Mouse (Mus musculus) testis, postnatal 14 days (tissue): Measurements from ENCODE around the gene Acsm5.
"Not testable (repeated sequence)": the region's sequence is repeated elsewhere in the genome, so short reads cannot be mapped to it uniquely, and the experiment has no call there.

Experiments used
- DNase-seq: peaks from one replicate; pipeline ENCODE4 v3.0.0; 2021; ENCODE audit warnings: low spot score

The Acsm5 gene

GRCm38 (mm10) chr7:119550471-119551222, 31.4 kb downstream of the Acsm5 start:
- no peak for DNase-seq

- DNase-seq: no peak
Measured at GRCm38 (mm10) chr7:119554040-119554439, 34.8 kb downstream of the Acsm5 start, which contains the start of gene Acsm2. Gene Acsm2 (plus strand): TSS chr7:119554340.

GRCm38 (mm10) chr7:119559789-119560451, 40.7 kb downstream of the Acsm5 start:
- no peak for DNase-seq

DNA sequence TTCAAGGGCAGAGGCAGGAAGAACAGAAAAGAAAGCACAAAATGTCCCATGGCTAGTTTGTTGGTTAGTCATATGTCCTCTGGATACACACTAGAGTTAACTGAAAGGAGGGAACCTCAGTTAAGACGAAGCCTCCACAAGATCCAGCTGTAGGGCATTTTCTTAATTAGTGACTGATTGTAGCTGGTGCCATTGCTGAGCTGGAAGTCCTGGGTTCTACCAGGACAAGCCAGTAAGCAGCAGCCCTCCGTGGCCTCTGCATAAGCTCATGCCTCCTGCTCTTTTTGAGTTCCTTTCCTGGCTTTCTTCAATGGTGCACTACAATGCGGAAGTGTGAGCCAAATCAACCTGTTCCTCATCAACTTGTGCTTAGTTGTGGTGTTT, 41.2 kb downstream of the Acsm5 start:
- DNase-seq: no peak

DNA sequence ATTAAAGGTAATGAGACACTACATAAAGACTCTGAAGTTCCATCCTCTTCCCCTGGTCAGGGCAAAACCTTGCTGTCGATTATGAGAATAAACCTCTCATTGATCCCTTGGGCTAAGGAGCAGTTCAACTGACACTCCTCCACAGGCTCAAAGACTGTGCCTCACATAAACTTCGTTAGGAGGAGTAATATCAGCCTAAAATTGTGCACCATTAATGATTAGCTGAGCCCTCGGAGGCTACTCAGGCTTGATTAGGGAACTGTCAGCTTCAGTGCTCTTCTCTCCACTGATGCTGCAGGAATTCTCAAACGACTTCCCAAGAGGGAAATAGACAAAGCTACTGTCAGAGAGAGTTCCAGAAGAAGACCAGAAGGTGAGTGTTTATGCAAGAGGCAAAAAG, 42.2 kb downstream of the Acsm5 start:
- no peak for DNase-seq

DNA sequence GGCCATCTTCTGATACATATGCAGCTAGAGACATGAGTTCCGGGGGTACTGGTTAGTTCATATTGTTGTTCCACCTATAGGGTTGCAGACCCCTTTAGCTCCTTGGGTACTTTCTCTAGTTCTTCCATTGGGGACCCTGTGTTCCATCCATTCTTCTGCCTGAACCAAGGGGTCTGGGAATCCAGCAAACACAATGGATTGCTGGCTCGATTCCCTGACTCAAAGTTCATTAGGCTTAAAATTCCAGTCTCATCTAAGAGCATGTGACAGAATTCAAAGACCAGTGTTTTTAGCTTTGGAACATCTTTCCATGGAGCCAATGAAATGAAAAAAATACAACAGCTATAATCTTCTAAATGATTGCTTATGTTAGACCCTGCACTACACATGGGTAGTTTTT, 43.2 kb downstream of the Acsm5 start:
- not testable (repeated sequence) for DNase-seq

DNA sequence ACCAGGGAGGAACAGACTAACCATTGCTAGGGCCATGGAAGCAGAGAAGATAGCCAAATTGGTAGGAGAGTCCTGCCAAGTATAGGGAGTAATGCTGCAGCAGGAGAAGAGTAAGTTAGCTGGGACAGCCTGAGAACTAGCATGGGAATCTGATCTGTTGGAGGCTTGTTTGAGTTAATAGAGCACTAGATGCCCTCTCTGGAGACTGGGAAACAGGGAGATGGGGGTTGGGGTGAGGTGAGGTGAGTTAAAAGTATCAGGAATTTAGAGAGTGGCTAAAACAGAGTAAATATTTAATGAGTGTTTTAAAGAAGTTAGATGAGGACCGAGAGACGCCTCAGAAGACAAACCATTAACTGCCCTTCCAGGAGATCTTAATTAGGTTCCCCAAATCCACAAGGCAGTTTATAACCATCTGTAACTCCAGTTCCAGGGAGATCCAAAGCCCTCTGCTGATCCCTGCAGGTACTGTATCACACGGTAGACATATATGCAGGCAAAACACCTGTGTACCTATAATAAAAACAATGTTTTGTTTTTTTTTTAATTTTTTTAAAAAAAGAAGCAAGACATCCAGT, 75.4 kb downstream of the Acsm5 start:
- DNase-seq: no peak
